Mouse (Mus musculus) urinary bladder, postnatal 14 days (tissue): ENCODE results near the gene Fbxo9.
A peak's percentile ranks its signal among the peaks of the same experiment; 100 is the strongest.
"Not testable (repeated sequence)": the region's sequence is repeated elsewhere in the genome, so short reads cannot be mapped to it uniquely, and the experiment has no call there.

Experiments
- DNase-seq: peaks from one replicate; pipeline ENCODE4 v3.0.0; 2021; ENCODE audit warnings: low spot score

Fbxo9 gene

GRCm38 (mm10) chr9:78107912-78108795 lies 711 bp downstream of the Fbxo9 start:
- peak; percentile 80 for DNase-seq

DNA sequence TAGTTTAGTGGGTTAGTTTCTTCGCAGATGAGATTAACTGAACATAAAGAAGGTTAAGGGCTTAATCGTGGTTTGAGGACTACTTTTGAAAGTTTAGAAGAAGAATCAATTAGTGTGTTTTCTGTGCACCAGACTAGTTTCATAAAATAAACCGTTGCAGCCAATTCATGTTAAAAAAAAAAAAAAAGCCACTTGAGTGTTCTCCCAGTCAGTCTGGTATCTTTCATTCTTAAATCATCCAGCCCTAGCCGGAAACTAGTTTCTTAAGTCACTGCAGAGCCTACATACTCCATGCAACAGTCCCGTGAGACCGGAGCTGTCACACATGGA lies 1.3 kb downstream of the Fbxo9 start:
- DNase-seq = no peak

- no peak for DNase-seq
Observed at GRCm38 (mm10) chr9:78106821-78107220, 2.0 kb downstream of the Fbxo9 start.

DNA sequence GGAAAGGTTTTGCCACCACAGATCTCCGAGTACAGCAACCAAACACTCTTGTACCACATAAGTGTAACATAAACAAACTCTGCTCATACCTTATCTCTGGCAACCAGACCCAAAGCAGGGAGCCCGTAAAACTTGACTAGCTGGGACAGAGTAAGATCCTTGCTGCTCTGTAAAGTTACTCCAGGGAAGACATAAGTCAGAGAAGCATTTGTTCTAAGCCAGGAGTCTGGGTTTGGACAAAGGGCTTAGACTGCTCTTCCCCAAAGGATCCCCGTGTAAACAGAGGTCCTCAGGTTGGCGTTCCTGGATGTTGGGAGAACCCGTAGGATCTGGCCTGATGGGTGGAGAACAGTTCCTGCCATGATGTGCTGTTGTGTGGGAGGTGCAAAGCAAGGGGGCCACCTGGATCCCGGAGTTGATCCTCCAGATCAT lies 3.3 kb downstream of the Fbxo9 start:
- no peak for DNase-seq

GRCm38 (mm10) chr9:78104973-78105372 lies 3.9 kb downstream of the Fbxo9 start:
- DNase-seq = no peak

GRCm38 (mm10) chr9:78103965-78104560 lies 4.8 kb downstream of the Fbxo9 start:
- DNase-seq = no peak

DNA sequence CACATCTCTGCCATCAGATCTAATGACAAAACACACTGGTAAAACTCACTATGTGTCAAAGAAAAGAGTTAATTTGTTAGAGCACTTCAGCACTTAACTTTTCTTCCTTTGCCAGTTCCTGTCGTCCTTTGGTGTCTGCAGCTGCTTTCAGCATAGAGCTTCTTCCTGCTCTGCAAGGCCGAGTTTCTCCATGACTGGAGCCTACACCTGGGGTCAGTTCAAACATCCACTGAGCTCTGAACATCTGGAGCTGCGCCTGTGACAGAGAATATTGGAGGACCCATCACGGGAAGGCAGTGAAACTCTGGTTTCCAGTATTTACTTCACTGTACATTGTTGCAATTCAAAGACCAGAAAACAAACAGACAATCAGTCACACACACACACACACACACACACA lies 7.4 kb downstream of the Fbxo9 start:
- no peak for DNase-seq

DNA sequence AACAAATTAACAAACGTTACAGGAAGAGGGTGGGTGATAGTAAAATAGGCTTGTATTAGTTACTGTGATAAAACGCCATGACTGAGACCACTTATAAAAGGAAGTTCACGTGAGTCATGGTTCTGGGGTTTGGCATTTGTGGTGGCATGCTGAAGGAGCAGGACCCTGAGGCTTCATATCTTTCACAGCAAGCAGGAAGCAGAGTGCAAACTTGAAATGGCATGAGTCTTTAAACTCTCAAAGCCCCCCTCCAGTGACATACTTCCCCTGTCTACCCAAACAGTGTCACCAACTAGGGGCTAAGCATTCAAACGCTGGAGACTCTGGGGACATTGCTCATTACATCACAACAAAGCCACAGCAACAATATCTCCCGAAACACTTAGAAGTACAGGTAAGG lies 7.9 kb downstream of the Fbxo9 start:
- DNase-seq = no peak

GRCm38 (mm10) chr9:78096376-78096775 lies 12.5 kb downstream of the Fbxo9 start:
- DNase-seq = no peak

- DNase-seq = no peak
Observed at GRCm38 (mm10) chr9:78095686-78096085, 13.2 kb downstream of the Fbxo9 start.

GRCm38 (mm10) chr9:78090596-78090995 lies 18.3 kb downstream of the Fbxo9 start:
- no peak for DNase-seq

DNA sequence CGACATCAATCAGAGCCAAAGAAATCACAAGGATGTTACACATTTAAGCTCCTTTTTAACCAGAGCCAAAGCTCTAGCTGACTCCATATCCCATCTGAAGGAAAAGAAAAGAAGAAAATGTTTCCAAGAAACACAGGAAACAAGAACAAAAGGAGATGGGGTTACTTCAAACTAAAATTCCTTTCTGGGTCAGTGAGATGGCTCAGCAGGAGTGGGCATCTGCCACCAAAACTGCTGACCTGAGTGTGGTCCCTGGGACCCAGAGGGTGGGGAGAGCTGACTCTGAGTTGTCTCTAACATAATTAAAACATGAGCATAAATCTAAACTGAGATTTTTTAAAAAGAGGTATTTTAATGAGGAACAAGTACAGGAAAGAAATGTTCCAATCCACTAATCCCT lies 19.0 kb downstream of the Fbxo9 start:
- no peak for DNase-seq

- no peak for DNase-seq
Observed at GRCm38 (mm10) chr9:78088971-78089370, 19.9 kb downstream of the Fbxo9 start.

DNA sequence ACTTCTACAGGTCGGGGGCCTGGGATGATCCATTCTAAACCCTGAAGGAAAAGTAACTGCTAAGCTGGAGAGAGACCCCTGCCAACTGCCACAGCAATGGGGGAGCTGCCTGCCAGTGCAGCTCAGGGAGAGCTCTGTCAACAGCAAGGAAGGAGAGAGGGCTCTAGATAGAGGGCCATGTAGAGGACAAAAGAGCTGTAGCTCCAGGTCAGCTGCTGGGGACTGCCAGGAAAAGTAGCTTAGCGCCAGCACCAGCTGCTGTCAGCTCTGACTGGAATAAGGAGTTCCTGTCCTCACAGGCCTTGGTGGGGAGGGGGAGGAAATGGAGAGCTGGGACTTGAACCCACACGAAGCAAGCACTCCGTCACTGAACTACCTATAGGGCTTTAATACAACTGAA lies 20.3 kb downstream of the Fbxo9 start:
- DNase-seq = no peak

GRCm38 (mm10) chr9:78087751-78088150 lies 21.1 kb downstream of the Fbxo9 start:
- no peak for DNase-seq

- DNase-seq = no peak
Observed at GRCm38 (mm10) chr9:78085722-78086287, 23.1 kb downstream of the Fbxo9 start.

DNA sequence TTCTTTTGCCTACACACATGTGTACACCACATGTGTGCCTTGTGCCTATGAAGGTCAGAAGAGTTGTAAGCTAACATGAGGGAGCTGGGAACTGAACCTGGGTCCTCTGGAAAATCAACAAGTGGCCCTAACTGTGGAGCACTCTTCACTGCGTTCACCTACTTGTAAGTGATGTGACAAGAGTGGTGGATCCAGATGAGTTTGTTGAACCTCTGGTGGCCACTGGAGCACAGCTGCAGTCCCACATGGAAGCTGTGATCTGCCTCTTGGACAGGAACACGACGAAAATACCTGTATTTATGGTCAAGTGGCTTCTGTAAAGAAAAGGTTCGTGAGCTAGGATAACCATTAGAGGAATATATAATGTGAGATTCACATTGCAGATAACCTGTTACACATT lies 24.5 kb downstream of the Fbxo9 start:
- DNase-seq = no peak

DNA sequence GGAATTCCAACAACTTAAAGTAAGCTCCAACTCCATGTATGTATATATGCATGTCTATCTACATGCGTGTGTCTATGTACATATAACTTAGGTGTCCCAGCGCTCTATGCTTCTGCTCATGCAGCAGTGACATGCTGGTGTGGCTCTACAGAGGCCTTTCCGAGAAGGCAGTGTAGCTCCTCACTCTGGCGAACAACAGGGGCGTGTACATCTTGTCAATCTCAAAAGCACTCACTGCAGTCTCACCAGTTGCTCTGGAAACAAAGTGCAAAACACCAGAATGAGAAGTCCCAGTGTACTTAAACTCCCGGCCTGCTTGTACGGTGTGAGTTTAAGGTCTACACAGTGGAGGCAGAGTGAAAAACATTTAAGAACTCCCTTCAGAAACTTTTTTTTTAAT lies 27.0 kb downstream of the Fbxo9 start:
- DNase-seq = no peak

DNA sequence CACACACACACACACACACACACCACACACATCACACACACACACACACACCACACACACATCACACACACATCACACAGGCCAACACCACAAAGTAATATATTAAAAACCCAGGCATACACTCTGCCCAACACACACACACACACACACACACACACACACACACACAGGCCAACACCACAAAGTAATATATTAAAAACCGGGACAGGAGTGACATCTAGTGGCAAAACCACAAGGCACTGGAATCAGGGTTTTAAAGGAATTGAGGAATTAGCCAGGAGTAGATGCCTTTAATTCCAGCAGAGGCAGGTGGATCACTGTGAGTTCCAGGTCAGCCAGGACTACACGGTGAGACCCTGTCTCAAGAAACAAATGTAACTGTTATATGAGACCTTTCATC lies 30.6 kb downstream of the Fbxo9 start:
- DNase-seq = no peak

GRCm38 (mm10) chr9:78075256-78075655 lies 33.6 kb downstream of the Fbxo9 start:
- no peak for DNase-seq

GRCm38 (mm10) chr9:78073713-78074340 lies 35.0 kb downstream of the Fbxo9 start:
- DNase-seq = no peak

- DNase-seq = not testable (repeated sequence)
Observed at GRCm38 (mm10) chr9:78073291-78073690, 35.6 kb downstream of the Fbxo9 start.

- DNase-seq = no peak
Observed at GRCm38 (mm10) chr9:78071626-78072025, 37.2 kb downstream of the Fbxo9 start.
